Mouse (Mus musculus) megakaryocyte, embryonic 14.5 days (primary cell): ENCODE measurements around the gene Fmnl1.

ENCODE experiments used
- FLI1 ChIP-seq: IDR thresholded peaks from 2 replicates; pipeline ENCODE4 v1.6.1; 2012; ENCODE audit warnings: low read length, inconsistent platforms, mixed read lengths
- GATA1 ChIP-seq: IDR thresholded peaks from 3 replicates; pipeline ENCODE4 v1.6.1; 2012; ENCODE audit warnings: mixed read lengths, low read length, inconsistent platforms, borderline replicate concordance

GRCm38 (mm10) chr11:103160738-103161137, 10.2 kb upstream of the Fmnl1 start:
- no peak for TF ChIP-seq GATA1
- TF ChIP-seq FLI1: no peak
